Mouse (Mus musculus): ENCODE measurements around the gene I830077J02Rik. TPM values are rescaled to one million over a fixed set of nuclear protein-coding genes. Genes with fewer than 3 reads are reported as not detected.

I830077J02Rik gene
- polyA plus RNA-seq, 1 experiment from 2014 or later, result 0.54 TPM

Other genes with a start within 250 kb of the I830077J02Rik start
- 22.0 and 24.1 TPM in 2 replicates for gene Ddx20, start 245.1 kb downstream of the I830077J02Rik start, polyA plus RNA-seq (2015; fragmentation: Nextera tagmentation; extraction: Ambion mirVana)
- gene Inka2, start 228.1 kb downstream of the I830077J02Rik start, polyA plus RNA-seq (2015; fragmentation: Nextera tagmentation; extraction: Ambion mirVana), result 7.3 and 9.2 TPM in 2 replicates
- gene Rap1a, start 131.3 kb downstream of the I830077J02Rik start, polyA plus RNA-seq (2015; fragmentation: Nextera tagmentation; extraction: Ambion mirVana), result 88.2 and 95.4 TPM in 2 replicates
- gene Adora3, start 61.8 kb downstream of the I830077J02Rik start, polyA plus RNA-seq (2015; fragmentation: Nextera tagmentation; extraction: Ambion mirVana), result 0.27 and 0.42 TPM in 2 replicates
- gene Tmigd3, start 61.8 kb downstream of the I830077J02Rik start, polyA plus RNA-seq (2015; fragmentation: Nextera tagmentation; extraction: Ambion mirVana), result not detected in 2 replicates
- gene Wdr77, start 26.7 kb upstream of the I830077J02Rik start, polyA plus RNA-seq (2015; fragmentation: Nextera tagmentation; extraction: Ambion mirVana), result 86.7 and 104 TPM in 2 replicates
- 581 and 593 TPM in 2 replicates for gene Atp5f1, start 27.4 kb upstream of the I830077J02Rik start, polyA plus RNA-seq (2015; fragmentation: Nextera tagmentation; extraction: Ambion mirVana)
- 3.6 and 4.3 TPM in 2 replicates for gene Ovgp1, start 41.0 kb upstream of the I830077J02Rik start, polyA plus RNA-seq (2015; fragmentation: Nextera tagmentation; extraction: Ambion mirVana)
- 3.2 and 3.6 TPM in 2 replicates for gene Pifo, start 82.0 kb upstream of the I830077J02Rik start, polyA plus RNA-seq (2015; fragmentation: Nextera tagmentation; extraction: Ambion mirVana)
- not detected in 2 replicates for gene Chil5, start 100.2 kb upstream of the I830077J02Rik start, polyA plus RNA-seq (2015; fragmentation: Nextera tagmentation; extraction: Ambion mirVana)
- gene Chia1, start 180.6 kb upstream of the I830077J02Rik start, polyA plus RNA-seq (2015; fragmentation: Nextera tagmentation; extraction: Ambion mirVana), result 0.84 and 1.0 TPM in 2 replicates
- gene Chil3, start 234.9 kb upstream of the I830077J02Rik start, polyA plus RNA-seq (2015; fragmentation: Nextera tagmentation; extraction: Ambion mirVana), result 0.40 TPM in 1 of 2 replicates, not detected in the other